Mouse (Mus musculus): ENCODE data around the gene Lmtk2.

DNA sequence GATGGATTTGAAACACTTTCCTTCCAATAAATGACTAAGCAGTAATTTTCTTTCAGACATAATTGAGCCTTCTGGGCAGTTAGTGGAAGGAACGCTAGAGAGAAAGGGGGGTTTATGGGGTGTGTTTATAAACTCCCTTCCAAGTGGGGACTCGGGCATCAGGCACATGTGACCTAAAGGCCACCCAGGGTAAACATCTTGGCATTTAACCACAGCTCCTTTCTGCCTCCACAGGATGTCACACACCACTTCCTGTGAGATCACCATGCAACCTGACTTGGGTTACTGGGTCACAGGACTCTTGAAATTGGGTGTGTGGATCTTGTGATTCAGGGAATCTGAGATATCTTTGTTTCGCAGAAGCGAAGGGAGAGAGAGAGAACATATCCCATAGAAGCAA, 121.1 kb downstream of the Lmtk2 start:
- TF ChIP-seq CTCF (IDR thresholded peaks at IDR 0.05; ENCODE audit: extremely low read depth, insufficient read depth, low read length) (no peak), POLR2A (IDR thresholded peaks at IDR 0.05; ENCODE audit: extremely low read depth, insufficient read depth, low read length) (no peak)

All from cortical plate, adult 2 months (tissue).